Mouse (Mus musculus): Measurements from ENCODE around the gene Arhgap29.

Arhgap29 gene

GRCm38 (mm10) chr3:121952041-121952591, at the start of gene Arhgap29:
Arhgap29 (plus strand) TSS chr3:121952541.
- no peak for DNase-seq (ENCODE audit: low read depth, low spot score)

GRCm38 (mm10) chr3:121902729-121903128, 49.6 kb upstream of the Arhgap29 start:
- DNase-seq (ENCODE audit: low read depth, low spot score), result no peak

- no peak for DNase-seq (ENCODE audit: low read depth, low spot score)
These were observed 49.1 kb upstream of the Arhgap29 start for GRCm38 (mm10) chr3:121903286-121903685.

GRCm38 (mm10) chr3:121903695-121904094, 48.6 kb upstream of the Arhgap29 start:
- no peak for DNase-seq (ENCODE audit: low read depth, low spot score)

- no peak for DNase-seq (ENCODE audit: low read depth, low spot score)
These were observed 47.9 kb upstream of the Arhgap29 start for GRCm38 (mm10) chr3:121904476-121904875.

GRCm38 (mm10) chr3:121906623-121907022, 45.7 kb upstream of the Arhgap29 start:
- no peak for DNase-seq (ENCODE audit: low read depth, low spot score)

- peak; percentile 43 for DNase-seq (ENCODE audit: low read depth, low spot score)
These were observed 43.2 kb upstream of the Arhgap29 start for GRCm38 (mm10) chr3:121909155-121909554.

GRCm38 (mm10) chr3:121913476-121913875, 38.9 kb upstream of the Arhgap29 start:
- no peak for DNase-seq (ENCODE audit: low read depth, low spot score)

GRCm38 (mm10) chr3:121914459-121915185, 37.7 kb upstream of the Arhgap29 start:
- DNase-seq (ENCODE audit: low read depth, low spot score), result peak; percentile 36

- peak; percentile 51 for DNase-seq (ENCODE audit: low read depth, low spot score)
These were observed 37.1 kb upstream of the Arhgap29 start for GRCm38 (mm10) chr3:121915191-121915590.

GRCm38 (mm10) chr3:121916802-121917532, 35.4 kb upstream of the Arhgap29 start:
- DNase-seq (ENCODE audit: low read depth, low spot score), result no peak

GRCm38 (mm10) chr3:121917658-121918057, 34.7 kb upstream of the Arhgap29 start:
- no peak for DNase-seq (ENCODE audit: low read depth, low spot score)

- DNase-seq (ENCODE audit: low read depth, low spot score), result no peak
These were observed 32.4 kb upstream of the Arhgap29 start for GRCm38 (mm10) chr3:121919961-121920360.

GRCm38 (mm10) chr3:121920769-121921168, 31.6 kb upstream of the Arhgap29 start:
- DNase-seq (ENCODE audit: low read depth, low spot score), result no peak

GRCm38 (mm10) chr3:121924768-121925486, 27.4 kb upstream of the Arhgap29 start:
- no peak for DNase-seq (ENCODE audit: low read depth, low spot score)

GRCm38 (mm10) chr3:121927601-121928000, 24.7 kb upstream of the Arhgap29 start:
- no peak for DNase-seq (ENCODE audit: low read depth, low spot score)

GRCm38 (mm10) chr3:121932815-121933214, 19.5 kb upstream of the Arhgap29 start:
- DNase-seq (ENCODE audit: low read depth, low spot score), result no peak

- DNase-seq (ENCODE audit: low read depth, low spot score), result no peak
These were observed 16.1 kb upstream of the Arhgap29 start for GRCm38 (mm10) chr3:121936241-121936640.

- no peak for DNase-seq (ENCODE audit: low read depth, low spot score)
These were observed 15.3 kb upstream of the Arhgap29 start for GRCm38 (mm10) chr3:121937036-121937435.

GRCm38 (mm10) chr3:121939658-121940057, 12.7 kb upstream of the Arhgap29 start:
- DNase-seq (ENCODE audit: low read depth, low spot score), result no peak

GRCm38 (mm10) chr3:121940094-121940889, 12.0 kb upstream of the Arhgap29 start:
- DNase-seq (ENCODE audit: low read depth, low spot score), result no peak
